Mouse (Mus musculus) brain, embryonic 14.5 days (tissue): ENCODE measurements around the gene Gnai3.

Experiments
- CTCF ChIP-seq: fragments of 200-500 bp; IDR thresholded peaks from 2 replicates; pipeline ENCODE4 v1.5.1; 2012; ENCODE audit warnings: inconsistent platforms, mild to moderate bottlenecking, moderate library complexity, borderline replicate concordance; ENCODE audit not compliant: insufficient read depth, insufficient read length; ENCODE audit errors: extremely low read depth
- POLR2A ChIP-seq: fragments of 200-500 bp; IDR thresholded peaks from 2 replicates; pipeline ENCODE4 v1.6.1; 2012; ENCODE audit warnings: mild to moderate bottlenecking, inconsistent platforms, borderline replicate concordance; ENCODE audit not compliant: poor library complexity, insufficient read depth, insufficient read length, severe bottlenecking; ENCODE audit errors: extremely low read depth

- TF ChIP-seq CTCF (no peak), POLR2A (no peak)
Measured at GRCm38 (mm10) chr3:108086470-108086979, 59.4 kb downstream of the Gnai3 start, which contains the start of gene Ampd2.
